Mouse (Mus musculus) liver, embryonic 14.5 days (tissue): ENCODE results near the gene Bola3. TPM values are rescaled to one million over a fixed set of nuclear protein-coding genes. Genes with fewer than 3 reads are reported as not detected.
"Not testable (repeated sequence)": the region's sequence is repeated elsewhere in the genome, so short reads cannot be mapped to it uniquely, and the experiment has no call there.

Experiments used
- ATAC-seq: fragments of 200-750 bp; cut with Nextera tagmentation; 2 replicates; pipeline ENCODE4 v1.8.0; 2017; ENCODE audit warnings: moderate number of reproducible peaks, mild to moderate bottlenecking, moderate library complexity; ENCODE audit not compliant: insufficient read depth
- DNase-seq, 3 experiments: peaks; one replicate each; pipeline ENCODE4 v3.0.0-alpha.2; 2012 to 2013; ENCODE audit warnings: low read depth in 3 of 3, low spot score in 3 of 3
- H3K27ac ChIP-seq: fragments of 300-500 bp; sonication (generic); 2 replicates; pipeline ENCODE4 v1.5.1; 2014; ENCODE audit warnings: moderate library complexity, mild to moderate bottlenecking, control low read depth, inconsistent platforms
- H3K27me3 ChIP-seq: fragments of 300-500 bp; sonication (generic); 2 replicates; pipeline ENCODE4 v1.6.1; 2014; ENCODE audit warnings: mild to moderate bottlenecking, low read length, moderate library complexity; ENCODE audit not compliant: control insufficient read depth, insufficient read depth
- H3K36me3 ChIP-seq: fragments of 300-500 bp; sonication (generic); replicated peaks from 2 replicates; pipeline ENCODE4 v1.6.1; 2014; ENCODE audit warnings: low read depth; ENCODE audit not compliant: control insufficient read depth, insufficient read depth
- H3K4me1 ChIP-seq, 2 experiments: fragments of 200-500 bp in 1 of 2; fragments of 300-500 bp in 1 of 2; sonication (generic) in 1 of 2; replicated peaks; 2 replicates each; pipeline ENCODE4 v1.6.1; 2012 to 2014; ENCODE audit warnings: antibody characterized with exemption in 1 of 2, inconsistent platforms in 1 of 2, low read length in 1 of 2; ENCODE audit not compliant: control insufficient read depth in 2 of 2, insufficient read depth in 2 of 2
- H3K4me2 ChIP-seq: fragments of 300-500 bp; sonication (generic); 2 replicates; pipeline ENCODE4 v1.6.1; 2014; ENCODE audit warnings: low read depth, mild to moderate bottlenecking, control low read depth, moderate library complexity
- H3K4me3 ChIP-seq, 2 experiments: fragments of 200-500 bp in 1 of 2; fragments of 300-500 bp in 1 of 2; sonication (generic) in 1 of 2; 2 replicates each; pipeline ENCODE4 v1.5.1; 2012 to 2014; ENCODE audit warnings: low read depth in 2 of 2, low read length in 2 of 2, mild to moderate bottlenecking in 2 of 2, control low read depth in 1 of 2, inconsistent platforms in 1 of 2, moderate library complexity in 1 of 2; ENCODE audit not compliant: insufficient read depth in 1 of 2
- H3K9ac ChIP-seq: fragments of 300-500 bp; sonication (generic); replicated peaks from 2 replicates; pipeline ENCODE4 v1.6.1; 2014; ENCODE audit warnings: mild to moderate bottlenecking, control low read depth, moderate library complexity
- H3K9me3 ChIP-seq: fragments of 300-500 bp; sonication (generic); 2 replicates; pipeline ENCODE4 v1.6.1; 2016; ENCODE audit warnings: low read length, mixed read lengths; ENCODE audit not compliant: control insufficient read depth
- CTCF ChIP-seq: IDR thresholded peaks from 2 replicates; pipeline ENCODE4 v1.5.1; 2016; ENCODE audit warnings: antibody characterized with exemption, low read depth, control low read depth
- EP300 ChIP-seq: IDR thresholded peaks from 2 replicates; pipeline ENCODE4 v1.6.1; 2016; ENCODE audit warnings: antibody characterized with exemption, low read depth
- WGBS: fragments of 180-500 bp; shearing (Covaris S2); extraction: QIAGEN DNeasy Blood & Tissue Kit; methylation state at CpG from one replicate; pipeline ENCODE4 v1.1.7; 2014; ENCODE audit not compliant: insufficient replicate concordance; 5-methylcytosine and 5-hydroxymethylcytosine counted together
- polyA plus RNA-seq, 2 experiments: library from polyadenylated mRNA; depleted of rRNA in 1 of 2; stranded (reverse) in 1 of 2; unstranded in 1 of 2; fragments of >200 nt; fragmentation: Nextera tagmentation in 1 of 2; extraction: Ambion mirVana in 1 of 2; gene quantifications; 2 replicates each; pipeline versions ENCODE4 v1.2.1 to v1.2.3; 2012 to 2014

Gene Bola3
- polyA plus RNA-seq, 2 experiments, result 92.1 to 357 TPM

DNA sequence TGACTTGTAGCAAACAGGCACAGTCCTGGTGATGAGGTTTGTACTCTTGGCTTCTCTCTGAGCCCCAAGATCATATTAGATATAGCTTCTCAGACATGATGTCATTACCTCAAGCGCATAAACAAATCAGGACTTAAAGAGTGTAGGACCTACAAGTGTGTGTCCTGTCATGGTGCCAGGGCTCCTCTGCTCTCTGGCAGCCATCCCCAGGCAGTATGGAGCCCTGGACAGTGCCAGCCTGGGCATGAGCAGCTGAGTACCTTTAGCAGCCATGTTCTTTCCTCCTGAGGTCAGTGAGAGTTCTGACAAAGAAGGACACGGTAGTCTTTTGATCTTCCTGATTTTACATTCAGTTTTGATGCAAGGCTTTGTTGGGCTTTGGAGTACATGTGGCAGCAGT lies 6.0 kb upstream of the Bola3 start:
- no peak for TF ChIP-seq CTCF
- no peak for TF ChIP-seq EP300
- H3K4me3 ChIP-seq, result no peak overlapping the region
- DNase-seq, result no peak
- H3K9ac ChIP-seq, result no peak overlapping the region
- no peaks in the 10 kb centered on the region for H3K27me3 ChIP-seq
- whole genome bisulfite sequencing, result 88% methylated on average over 2 of the region's 2 CpGs
- no peaks in the 10 kb centered on the region for H3K9me3 ChIP-seq
- H3K4me2 ChIP-seq, result no peak overlapping the region
- no peak for ATAC-seq
- H3K4me1 ChIP-seq, result no peaks in the 10 kb centered on the region
- H3K27ac ChIP-seq, result no peak overlapping the region
- H3K36me3 ChIP-seq, result peaks cover 46% of the 10 kb centered on the region

DNA sequence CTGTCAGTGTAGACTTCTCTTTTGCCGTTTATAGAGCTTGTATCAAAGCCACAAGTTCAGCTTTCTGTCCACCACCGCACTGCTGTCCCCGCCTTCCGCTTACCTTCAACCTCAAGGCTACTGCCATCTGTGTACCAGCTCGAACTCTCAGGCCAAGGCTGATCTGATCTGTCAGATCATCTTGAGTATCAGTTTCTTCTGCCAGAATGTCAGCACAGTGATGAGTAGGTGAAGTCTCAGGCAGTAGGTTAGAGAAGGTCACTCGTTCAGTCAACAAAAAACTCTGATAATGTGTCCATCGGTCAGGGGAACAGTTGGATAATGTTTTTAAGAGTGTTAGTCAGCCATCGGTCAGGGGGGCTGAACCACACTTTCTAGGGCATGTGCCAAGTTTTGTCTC lies 3.7 kb upstream of the Bola3 start:
- not testable (repeated sequence) for H3K27me3 ChIP-seq, H3K4me2 ChIP-seq, H3K27ac ChIP-seq, DNase-seq, H3K4me3 ChIP-seq, H3K9ac ChIP-seq, ATAC-seq, H3K9me3 ChIP-seq
- Histone ChIP-seq H3K36me3 (peaks cover 23% of the 10 kb centered on the region), H3K4me1 (peaks cover 5 to 12% of the 10 kb centered on the region in 2 experiments; a peak in 3 of 4 replicates)
- 82% methylated on average over 8 of the region's 8 CpGs for WGBS

- Histone ChIP-seq H3K9ac (no peak overlapping the region), H3K27me3 (no peaks in the 10 kb centered on the region), H3K27ac (no peak overlapping the region), H3K9me3 (no peaks in the 10 kb centered on the region), H3K4me1 (peaks cover 26 to 34% of the 10 kb centered on the region in 2 experiments), H3K4me3 (no peak overlapping the region), H3K36me3 (peaks cover 4% of the 10 kb centered on the region), H3K4me2 (no peak overlapping the region)
- WGBS, result 69% methylated on average over 3 of the region's 3 CpGs
- TF ChIP-seq CTCF (no peak), EP300 (no peak)
- DNase-seq (no peak), ATAC-seq (no peak)
Observed at GRCm38 (mm10) chr6:83347916-83348315, 1.0 kb upstream of the Bola3 start.

DNA sequence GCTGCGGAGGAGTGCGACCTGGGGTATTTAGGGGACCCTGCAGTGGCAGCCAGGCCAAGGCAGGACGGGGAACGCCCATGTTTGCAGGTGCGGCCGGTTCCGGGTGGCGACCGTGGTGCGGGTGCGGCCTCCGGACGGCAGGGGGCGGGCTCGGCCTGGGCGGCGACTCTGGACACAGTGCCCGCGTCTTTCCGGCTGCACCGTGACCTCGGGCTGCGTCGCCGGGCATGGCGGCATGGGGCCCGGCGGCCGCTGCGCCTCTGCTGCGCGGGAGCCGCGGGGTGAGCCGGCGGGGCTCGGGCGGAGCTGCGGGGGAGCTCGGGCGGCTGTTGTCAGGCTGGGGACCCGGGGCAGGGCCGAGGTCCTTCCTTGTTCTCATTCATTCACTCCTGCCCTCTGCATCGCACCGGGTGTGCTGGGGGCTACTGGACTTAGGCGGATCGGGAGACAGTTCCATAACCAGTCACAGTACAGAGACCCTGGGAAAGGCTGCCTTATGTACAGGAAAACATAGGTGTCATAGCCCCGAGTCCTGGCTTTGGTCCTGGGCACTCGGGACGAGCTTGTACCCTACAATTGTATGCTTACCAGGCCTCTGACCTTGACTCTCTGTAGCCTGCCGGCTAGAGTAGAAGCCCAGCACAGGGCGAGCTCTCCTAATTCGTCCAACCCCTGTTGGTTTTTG lies 469 bp downstream of the Bola3 start:
- Histone ChIP-seq H3K36me3 (peaks cover 19% of the 10 kb centered on the region), H3K27ac (peak overlapping the region; percentile 95), H3K9me3 (no peaks in the 10 kb centered on the region), H3K27me3 (no peaks in the 10 kb centered on the region), H3K4me1 (peaks cover 30 to 40% of the 10 kb centered on the region in 2 experiments), H3K4me3 (peak overlapping the region; percentile 81 to 95), H3K4me2 (peak overlapping the region; percentile 89), H3K9ac (peak overlapping the region; percentile 99)
- WGBS, result under 1% methylated on average over 50 of the region's 53 CpGs
- peak; percentile 78 for ATAC-seq
- TF ChIP-seq CTCF (peak; percentile 81), EP300 (no peak)
- DNase-seq, result peak; percentile 72 to 77 (median 75)

- H3K4me1 ChIP-seq, result peaks cover 30 to 40% of the 10 kb centered on the region in 2 experiments
- peak overlapping the region; percentile 95 for H3K27ac ChIP-seq
Observed at GRCm38 (mm10) chr6:83350172-83350571, 1.2 kb downstream of the Bola3 start.

More at GRCm38 (mm10) chr6:83350172-83350571, 1.2 kb downstream of the Bola3 start:
- no peaks in the 10 kb centered on the region for H3K27me3 ChIP-seq
- H3K36me3 ChIP-seq, result peaks cover 26% of the 10 kb centered on the region
- TF ChIP-seq EP300 (no peak), CTCF (no peak)
- peak overlapping the region; percentile 89 for H3K4me2 ChIP-seq
- ATAC-seq, result no peak
- no peaks in the 10 kb centered on the region for H3K9me3 ChIP-seq
- WGBS, result 68% methylated on average over 7 of the region's 7 CpGs
- H3K9ac ChIP-seq, result peak overlapping the region; percentile 99
- no peak for DNase-seq
- peak overlapping the region; percentile 81 to 95 for H3K4me3 ChIP-seq
